Mouse (Mus musculus) monocyte, adult 5-6 weeks (primary cell): ENCODE results near the gene Cyp2j7. TPM values are rescaled to one million over a fixed set of nuclear protein-coding genes. Genes with fewer than 3 reads are reported as not detected.
"Not testable (repeated sequence)": the region's sequence is repeated elsewhere in the genome, so short reads cannot be mapped to it uniquely, and the experiment has no call there.

Source experiments
- ATAC-seq: fragments of 153-309, 156-312 bp; replicated peaks from 2 replicates; pipeline ENCODE4 v1.8.0; 2017; ENCODE audit warnings: mild to moderate bottlenecking; ENCODE audit not compliant: low TSS enrichment, insufficient number of reproducible peaks, severe bottlenecking, poor library complexity, low FRiP score
- total RNA-seq: library from RNA; stranded (forward); fragments of 200-1000, 200-491, 200-594 nt; gene quantifications from 3 replicates; pipeline ENCODE4 v1.2.3, GENCODE M21; 2017

The Cyp2j7 gene
- not detected in 3 replicates for total RNA-seq

- no peak for ATAC-seq
Observed at GRCm38 (mm10) chr4:96236559-96236958, at the start of gene Cyp2j7. Gene Cyp2j7 (minus strand): TSS chr4:96236659.

- ATAC-seq: not testable (repeated sequence)
Observed at GRCm38 (mm10) chr4:96276896-96277295, 40.4 kb upstream of the Cyp2j7 start.

GRCm38 (mm10) chr4:96273907-96274306, 37.4 kb upstream of the Cyp2j7 start:
- ATAC-seq: no peak

- no peak for ATAC-seq
Observed at GRCm38 (mm10) chr4:96196701-96197100, 39.8 kb downstream of the Cyp2j7 start.

GRCm38 (mm10) chr4:96189321-96189720, 47.1 kb downstream of the Cyp2j7 start:
- ATAC-seq: not testable (repeated sequence)

GRCm38 (mm10) chr4:96188671-96189070, 47.8 kb downstream of the Cyp2j7 start:
- not testable (repeated sequence) for ATAC-seq

GRCm38 (mm10) chr4:96188146-96188545, 48.3 kb downstream of the Cyp2j7 start:
- ATAC-seq: not testable (repeated sequence)

- not testable (repeated sequence) for ATAC-seq
Observed at GRCm38 (mm10) chr4:96184716-96185115, 51.7 kb downstream of the Cyp2j7 start.

- ATAC-seq: no peak
Observed at GRCm38 (mm10) chr4:96162839-96163238, 73.6 kb downstream of the Cyp2j7 start.

GRCm38 (mm10) chr4:96161575-96161974, 74.9 kb downstream of the Cyp2j7 start:
- ATAC-seq: no peak

Other genes starting within 250 kb of the Cyp2j7 start
- not detected in 3 replicates for gene Cyp2j13, start 159.1 kb downstream of the Cyp2j7 start, total RNA-seq
- not detected in 3 replicates for gene Cyp2j12, start 95.5 kb downstream of the Cyp2j7 start, total RNA-seq
- gene Cyp2j11, start 112.0 kb upstream of the Cyp2j7 start, total RNA-seq: not detected in 3 replicates